Mouse (Mus musculus) MEL-GATA-1-ER (cell line): ENCODE results near the gene Arhgap42.

Source experiments
- DNase-seq: peaks from one replicate; pipeline ENCODE4 v3.0.0-alpha.2; 2012; ENCODE audit warnings: low read depth; ENCODE audit errors: extremely low read depth

Gene Arhgap42

GRCm38 (mm10) chr9:9144301-9145121 lies 94.4 kb downstream of the Arhgap42 start:
- no peak for DNase-seq

- no peak for DNase-seq
Measured at GRCm38 (mm10) chr9:9143102-9143501, 95.8 kb downstream of the Arhgap42 start.

GRCm38 (mm10) chr9:9142561-9142960 lies 96.3 kb downstream of the Arhgap42 start:
- DNase-seq: no peak

- DNase-seq: no peak
Measured at GRCm38 (mm10) chr9:9142144-9142543, 96.8 kb downstream of the Arhgap42 start.

- no peak for DNase-seq
Measured at GRCm38 (mm10) chr9:9128996-9129694, 109.8 kb downstream of the Arhgap42 start.

- DNase-seq: no peak
Measured at GRCm38 (mm10) chr9:9127041-9127755, 111.7 kb downstream of the Arhgap42 start.

- no peak for DNase-seq
Measured at GRCm38 (mm10) chr9:9124156-9124555, 114.7 kb downstream of the Arhgap42 start.

- DNase-seq: no peak
Measured at GRCm38 (mm10) chr9:9114266-9114665, 124.6 kb downstream of the Arhgap42 start.

GRCm38 (mm10) chr9:9113847-9114246 lies 125.1 kb downstream of the Arhgap42 start:
- no peak for DNase-seq

- DNase-seq: no peak
Measured at GRCm38 (mm10) chr9:9112921-9113320, 126.0 kb downstream of the Arhgap42 start.

- DNase-seq: no peak
Measured at GRCm38 (mm10) chr9:9107697-9108096, 131.2 kb downstream of the Arhgap42 start.

- DNase-seq: no peak
Measured at GRCm38 (mm10) chr9:9104761-9105160, 134.1 kb downstream of the Arhgap42 start.

GRCm38 (mm10) chr9:9102158-9102514 lies 136.8 kb downstream of the Arhgap42 start:
- DNase-seq: no peak

GRCm38 (mm10) chr9:9101482-9102157 lies 137.3 kb downstream of the Arhgap42 start:
- no peak for DNase-seq

GRCm38 (mm10) chr9:9101055-9101454 lies 137.8 kb downstream of the Arhgap42 start:
- no peak for DNase-seq

- DNase-seq: no peak
Measured at GRCm38 (mm10) chr9:9097835-9098234, 141.1 kb downstream of the Arhgap42 start.

GRCm38 (mm10) chr9:9096761-9097160 lies 142.1 kb downstream of the Arhgap42 start:
- DNase-seq: no peak

- no peak for DNase-seq
Measured at GRCm38 (mm10) chr9:9093096-9093495, 145.8 kb downstream of the Arhgap42 start.

GRCm38 (mm10) chr9:9083441-9083840 lies 155.5 kb downstream of the Arhgap42 start:
- DNase-seq: no peak

GRCm38 (mm10) chr9:9052920-9053319 lies 186.0 kb downstream of the Arhgap42 start:
- DNase-seq: no peak

GRCm38 (mm10) chr9:9051184-9051583 lies 187.7 kb downstream of the Arhgap42 start:
- DNase-seq: no peak

GRCm38 (mm10) chr9:9049202-9049601 lies 189.7 kb downstream of the Arhgap42 start:
- DNase-seq: no peak
